Mouse (Mus musculus): ENCODE results near the gene Slc19a2.

Slc19a2 gene

GRCm38 (mm10) chr1:164254836-164255235 lies 6.0 kb downstream of the Slc19a2 start:
- DNase-seq: no peak

- DNase-seq: no peak
Measured at GRCm38 (mm10) chr1:164260171-164261028, 11.6 kb downstream of the Slc19a2 start.

- DNase-seq: no peak
Measured at GRCm38 (mm10) chr1:164261553-164261952, 12.7 kb downstream of the Slc19a2 start.

GRCm38 (mm10) chr1:164270941-164271340 lies 22.1 kb downstream of the Slc19a2 start:
- DNase-seq: no peak

GRCm38 (mm10) chr1:164273659-164274058 lies 24.8 kb downstream of the Slc19a2 start:
- no peak for DNase-seq

- peak; percentile 97 to 98 for DNase-seq
Measured at GRCm38 (mm10) chr1:164275455-164275954, 26.7 kb downstream of the Slc19a2 start, which contains the start of gene Ccdc181. Gene Ccdc181, plus strand, starts transcription at chr1:164275585.

- no peak for DNase-seq
Measured at GRCm38 (mm10) chr1:164276552-164276951, 27.7 kb downstream of the Slc19a2 start.

GRCm38 (mm10) chr1:164279332-164279731 lies 30.5 kb downstream of the Slc19a2 start:
- peak; percentile 11 to 31 for DNase-seq

- no peak for DNase-seq
Measured at GRCm38 (mm10) chr1:164284007-164284406, 35.2 kb downstream of the Slc19a2 start.

GRCm38 (mm10) chr1:164287406-164287805 lies 38.6 kb downstream of the Slc19a2 start:
- DNase-seq: no peak

GRCm38 (mm10) chr1:164292040-164292439 lies 43.2 kb downstream of the Slc19a2 start:
- DNase-seq: no peak

- no peak for DNase-seq
Measured at GRCm38 (mm10) chr1:164294071-164294470, 45.2 kb downstream of the Slc19a2 start.

GRCm38 (mm10) chr1:164296473-164296872 lies 47.6 kb downstream of the Slc19a2 start:
- no peak for DNase-seq

GRCm38 (mm10) chr1:164301949-164302348 lies 53.1 kb downstream of the Slc19a2 start:
- no peak for DNase-seq

GRCm38 (mm10) chr1:164303821-164304220 lies 55.0 kb downstream of the Slc19a2 start, which contains the start of gene Nme7:
Gene Nme7, plus strand, starts transcription at chr1:164304121.
- no peak for DNase-seq

GRCm38 (mm10) chr1:164307124-164307751 lies 58.4 kb downstream of the Slc19a2 start, which contains the start of gene Blzf1:
Gene Blzf1, minus strand, starts transcription at chr1:164307489.
- DNase-seq: peak; percentile 91 to 96

- no peak for DNase-seq
Measured at GRCm38 (mm10) chr1:164307922-164308321, 59.1 kb downstream of the Slc19a2 start.

- no peak for DNase-seq
Measured at GRCm38 (mm10) chr1:164314085-164314484, 65.2 kb downstream of the Slc19a2 start.
